Mouse (Mus musculus): ENCODE measurements around the gene Rcn3. TPM values are rescaled to one million over a fixed set of nuclear protein-coding genes. Genes with fewer than 3 reads are reported as not detected.

Gene Rcn3
- total RNA-seq, 2 experiments from 2014 or later: 3.8 to 4.9 TPM

DNA sequence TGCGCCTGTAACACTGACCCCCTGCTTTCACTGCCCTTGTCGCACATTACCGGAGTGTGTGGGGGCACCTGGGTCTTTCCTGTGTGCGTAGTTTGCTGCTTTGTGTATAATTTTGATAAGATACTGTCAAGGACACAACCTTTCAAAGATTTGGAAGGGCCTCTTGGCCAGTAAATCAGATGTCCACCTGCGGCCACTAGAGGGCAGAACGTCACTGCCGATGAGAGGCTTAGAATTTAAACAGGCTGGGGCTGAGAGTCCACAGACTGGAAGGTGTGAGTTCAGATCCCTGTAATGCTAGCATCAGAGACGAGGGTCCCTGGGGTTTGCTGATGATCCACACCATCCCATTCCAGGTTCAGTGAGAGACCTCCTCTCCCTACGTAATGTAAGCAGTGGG, 13.5 kb downstream of the Rcn3 start:
- peak; percentile 53 to 55 for DNase-seq (ENCODE audit: low spot score in 2 of 2)
- intact Hi-C loops (cut with DNase I): loop anchor here (2.0 kb wide), 1 partner anchor 58 kb away; the partner anchor contains the start of genes Flt3l and Gm45713

DNA sequence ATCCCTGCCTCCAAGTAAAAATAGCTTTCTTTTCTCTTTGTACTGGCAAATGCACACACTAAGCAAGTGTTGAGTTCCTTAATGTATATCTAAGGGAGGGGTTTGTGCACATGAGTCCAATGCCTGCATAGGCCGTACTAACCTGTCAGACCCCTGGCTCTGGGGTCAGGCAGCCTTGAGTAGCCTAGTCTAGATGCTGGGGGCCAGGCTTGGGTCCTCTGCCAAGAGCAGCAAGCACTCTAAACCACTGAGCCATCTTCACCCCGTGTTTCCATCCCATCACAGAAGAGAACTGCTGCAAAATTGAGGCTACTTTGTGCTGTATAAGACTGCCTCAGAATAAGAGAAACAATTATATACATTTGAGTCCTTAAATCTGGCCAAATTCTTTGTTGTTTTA, 14.2 kb downstream of the Rcn3 start:
- intact Hi-C loops (cut with DNase I): loop anchor here (2.0 kb wide), 1 partner anchor 59 kb away; the partner anchor contains the start of genes Flt3l and Gm45713
- DNase-seq (ENCODE audit: low spot score in 2 of 2): no peak

DNA sequence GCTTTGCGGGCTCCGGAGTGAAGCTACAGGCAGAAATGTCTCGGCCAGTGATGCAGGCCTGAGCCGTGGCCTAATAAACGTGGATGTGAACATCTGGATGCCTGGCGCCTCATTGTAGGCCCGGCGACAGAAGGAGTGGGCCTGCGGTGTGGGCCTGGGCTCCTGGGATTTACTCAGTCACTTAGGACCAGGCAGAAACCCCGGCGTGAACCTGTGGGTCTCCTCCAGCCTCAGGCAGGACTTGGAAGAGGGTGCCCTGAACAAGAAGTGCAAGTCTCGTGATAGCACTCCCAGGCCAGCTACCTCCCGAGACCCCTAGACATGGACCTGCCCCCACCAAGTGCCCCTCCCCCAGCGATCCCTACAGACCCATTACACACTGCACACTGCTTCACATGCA, 14.7 kb downstream of the Rcn3 start:
- DNase-seq (ENCODE audit: low spot score in 2 of 2): no peak
- intact Hi-C loops (cut with DNase I): no loop called here

DNA sequence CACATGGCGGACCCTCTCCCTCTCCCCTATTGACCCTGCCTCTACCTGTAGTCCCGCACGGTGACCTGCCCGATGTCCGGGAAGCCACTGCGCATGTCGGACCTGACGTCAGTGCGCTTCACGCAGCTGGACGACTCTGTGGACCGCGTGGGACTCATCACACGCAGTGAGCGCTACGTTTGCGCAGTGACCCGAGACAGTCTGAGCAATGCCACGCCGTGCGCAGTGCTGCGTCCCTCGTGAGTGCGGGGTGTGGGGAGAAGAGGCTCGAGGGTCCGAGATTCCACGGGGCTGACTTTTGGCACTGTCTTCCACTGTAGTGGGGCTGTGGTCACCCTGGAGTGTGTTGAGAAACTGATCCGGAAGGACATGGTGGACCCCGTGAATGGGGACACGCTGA, 15.5 kb downstream of the Rcn3 start:
- no peak for DNase-seq (ENCODE audit: low spot score in 2 of 2)
- intact Hi-C loops (cut with DNase I): no loop called here

DNA sequence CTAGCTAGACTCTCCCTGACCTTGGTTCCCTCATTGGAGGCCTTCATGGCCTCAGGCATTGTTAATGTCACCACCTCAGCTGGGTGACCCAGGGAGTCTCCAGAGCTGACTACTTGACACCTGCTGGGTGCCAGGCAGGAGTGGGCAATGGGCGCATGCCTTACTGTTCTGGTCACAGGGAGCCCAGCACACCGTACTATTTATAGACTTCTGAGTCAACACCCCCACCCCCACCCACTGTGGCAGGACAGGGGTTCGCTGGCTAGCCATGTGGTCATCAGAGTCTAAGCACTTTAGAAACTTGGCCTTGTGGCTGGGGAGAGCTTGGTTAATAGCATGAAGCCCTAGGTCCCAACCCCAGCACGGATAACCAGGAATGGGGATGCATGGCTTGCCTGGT, 16.6 kb downstream of the Rcn3 start:
- DNase-seq (ENCODE audit: low spot score in 2 of 2): no peak
- intact Hi-C loops (cut with DNase I): no loop called here

DNA sequence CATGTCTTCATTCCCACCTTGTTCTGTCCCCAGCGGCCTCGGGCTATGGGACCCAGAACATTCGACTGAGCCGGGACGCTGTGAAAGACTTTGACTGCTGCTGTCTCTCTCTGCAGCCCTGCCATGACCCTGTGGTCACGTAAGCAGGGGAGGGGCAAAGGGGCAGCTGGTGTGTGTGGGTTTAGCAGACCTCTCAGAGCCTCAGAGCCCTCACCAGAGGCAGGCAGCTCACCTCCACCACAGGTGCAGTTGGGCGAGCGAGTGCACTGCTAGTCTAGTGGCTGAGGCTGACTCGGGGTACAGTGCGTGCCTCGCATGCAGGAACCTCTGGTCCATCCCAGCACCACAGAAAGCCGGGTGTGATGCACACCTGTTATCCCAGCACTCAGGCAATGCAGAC, 18.1 kb downstream of the Rcn3 start:
- intact Hi-C loops (cut with DNase I): no loop called here

DNA sequence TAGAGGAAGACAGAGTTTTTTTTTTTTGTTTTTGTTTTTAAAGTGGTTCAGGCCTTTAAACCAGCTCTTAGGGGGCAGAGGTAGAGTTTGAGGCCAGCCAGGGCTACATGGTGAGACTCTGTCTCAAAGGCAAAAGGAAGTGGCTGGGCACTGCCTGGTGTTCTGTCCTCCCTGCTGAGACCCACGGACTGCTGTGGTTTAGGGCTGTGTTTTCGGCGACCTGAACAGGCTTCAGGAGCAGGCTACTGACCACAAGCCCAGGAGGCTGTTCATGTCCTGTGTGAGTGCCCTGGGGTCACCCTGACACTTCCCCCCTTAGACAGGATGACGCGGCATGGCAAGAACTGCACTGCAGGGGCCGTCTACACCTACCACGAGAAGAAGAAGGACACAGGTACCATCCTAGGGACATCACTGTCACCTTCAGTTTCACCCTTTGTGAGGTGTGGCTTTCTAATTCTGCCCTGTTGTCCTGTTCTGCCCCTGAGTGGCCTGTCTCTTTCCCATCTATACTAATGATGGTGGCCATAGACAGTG, 18.8 kb downstream of the Rcn3 start:
- DNase-seq (ENCODE audit: low spot score in 2 of 2): no peak
- intact Hi-C loops (cut with DNase I): no loop called here

More for the DNA sequence above, 18.1 kb downstream of the Rcn3 start:
- DNase-seq (ENCODE audit: low spot score in 2 of 2): no peak

DNA sequence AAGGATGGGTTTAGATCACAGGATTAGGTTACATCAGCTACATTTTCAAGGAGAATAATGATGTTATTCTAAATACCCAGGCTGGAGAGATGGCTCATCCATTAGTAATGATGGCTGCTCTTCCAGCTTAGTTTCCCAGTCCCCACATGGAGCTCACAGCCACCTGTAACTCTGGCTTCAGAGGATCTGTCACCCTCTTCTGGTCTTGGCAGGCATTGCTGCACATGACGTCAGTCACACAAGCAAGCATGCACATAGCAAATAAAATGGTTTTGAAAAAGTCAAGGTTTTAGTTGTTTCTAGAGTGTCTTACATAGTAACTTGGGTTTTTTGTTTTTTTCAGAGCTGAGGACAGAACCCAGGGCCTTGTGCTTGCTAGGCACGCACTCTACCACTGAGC, 19.8 kb downstream of the Rcn3 start:
- DNase-seq (ENCODE audit: low spot score in 2 of 2): no peak
- intact Hi-C loops (cut with DNase I): no loop called here

DNA sequence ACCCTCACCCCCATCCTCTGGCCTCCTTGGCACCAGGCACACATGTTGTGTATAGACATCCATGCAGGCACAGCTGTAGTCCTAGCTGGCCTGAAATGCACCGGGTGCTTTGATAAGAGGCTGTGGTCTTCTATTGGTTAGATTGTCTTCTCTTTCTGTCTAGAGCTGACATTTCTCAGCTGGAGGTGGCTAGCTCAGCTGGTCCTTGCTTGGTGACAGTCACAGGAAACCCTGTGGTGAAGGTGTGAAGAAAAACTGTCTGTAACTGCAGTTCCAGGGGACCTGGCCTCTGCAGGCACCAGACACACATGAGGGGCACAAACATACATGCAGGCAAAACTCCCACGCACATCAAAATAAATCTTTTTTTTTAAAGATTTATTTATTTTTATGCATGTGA, 22.4 kb downstream of the Rcn3 start:
- DNase-seq (ENCODE audit: low spot score in 2 of 2): no peak
- intact Hi-C loops (cut with DNase I): no loop called here

DNA sequence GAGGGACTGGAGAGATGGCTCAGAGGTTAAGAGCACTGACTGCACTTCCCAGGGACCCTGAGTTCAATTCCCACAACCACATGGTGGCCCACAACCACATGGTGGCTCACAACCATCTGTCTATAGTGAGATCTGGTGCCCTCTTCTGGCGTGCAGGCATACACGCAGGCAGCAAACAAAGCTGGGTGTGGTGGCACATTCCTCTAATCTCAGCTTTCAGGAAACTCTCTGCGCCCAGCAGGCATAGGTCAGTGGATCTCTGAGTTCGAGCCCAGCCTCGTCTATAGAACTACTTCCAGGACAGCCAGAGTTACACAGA, 24.1 kb downstream of the Rcn3 start:
- no peak for DNase-seq (ENCODE audit: low spot score in 2 of 2)
- intact Hi-C loops (cut with DNase I): no loop called here

DNA sequence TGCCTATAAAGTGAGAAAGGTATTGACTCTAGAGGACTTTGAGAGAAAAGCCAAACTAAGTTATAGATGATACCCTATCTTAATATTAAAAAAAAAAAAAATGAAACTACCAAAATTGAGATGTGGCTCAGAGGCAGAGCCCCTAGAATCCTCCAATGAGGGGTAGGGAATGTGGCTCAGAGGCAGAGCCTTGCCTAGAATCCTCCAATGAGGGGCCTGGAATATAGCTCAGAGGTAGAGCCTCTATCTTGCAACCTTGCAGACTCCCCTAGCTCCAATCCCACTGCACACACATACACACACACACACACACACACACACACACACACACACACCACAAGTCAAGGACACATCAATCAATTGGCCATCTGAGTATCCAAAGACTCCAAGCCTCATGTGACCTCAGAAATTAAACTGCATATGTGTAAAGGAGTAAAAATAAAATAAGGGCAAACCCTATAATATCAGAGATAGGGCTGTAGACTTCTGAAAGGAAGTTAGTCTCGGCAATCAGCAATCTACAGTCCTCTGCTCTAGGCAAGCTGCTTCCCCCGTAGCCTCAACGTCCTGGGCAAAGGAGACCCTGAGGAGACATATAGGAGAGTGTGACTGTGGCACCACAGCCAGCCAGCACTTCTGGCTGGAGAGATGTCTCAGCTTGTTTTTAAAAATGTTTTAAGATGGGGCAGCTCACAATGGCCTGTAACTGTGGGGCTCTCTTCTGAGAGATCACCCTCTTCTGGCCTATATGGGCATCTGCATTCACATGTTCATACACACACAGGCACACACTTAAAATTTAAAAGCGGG, 24.6 kb downstream of the Rcn3 start:
- intact Hi-C loops (cut with DNase I): no loop called here

DNA sequence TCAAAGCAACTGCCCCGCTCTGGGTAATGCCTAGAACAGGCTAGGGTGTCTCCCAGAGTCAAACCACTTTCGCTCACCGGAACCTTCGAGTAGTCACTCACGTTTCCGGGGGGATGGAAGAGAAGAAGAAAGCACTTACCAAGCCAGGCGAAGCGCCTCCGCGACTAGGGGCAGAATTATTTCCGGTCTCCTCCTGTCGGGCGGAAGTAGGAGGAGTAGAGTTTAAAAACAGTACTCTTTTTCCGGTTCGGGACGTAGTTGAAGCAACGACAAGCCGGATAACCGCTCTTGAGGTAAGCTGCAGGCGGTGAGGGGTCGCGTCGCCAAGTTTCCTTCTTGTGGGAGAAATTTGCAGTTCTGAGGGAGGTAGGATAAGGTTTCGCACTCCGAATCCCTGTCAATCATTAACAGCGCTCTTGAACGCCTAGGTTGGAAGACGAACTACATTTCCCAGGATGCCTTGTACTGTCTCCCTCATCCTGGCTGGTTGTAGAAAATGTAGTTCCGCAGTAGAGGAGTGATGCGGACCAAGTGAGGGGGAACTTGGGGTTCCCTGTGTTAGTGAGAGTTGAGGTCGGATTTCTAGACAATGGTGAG, 29.7 kb downstream of the Rcn3 start, which contains the start of the genes Nosip and Prrg2:
Nosip (plus strand) TSS at position 191 of the 597 bp plus-strand sequence.
Prrg2 (minus strand) TSS at position 439 of the 597 bp plus-strand sequence.
- intact Hi-C loops (cut with DNase I): no loop called here
- peak; percentile 93 to 96 for DNase-seq (ENCODE audit: low spot score in 2 of 2)

More for the DNA sequence above, 24.6 kb downstream of the Rcn3 start:
- no peak for DNase-seq (ENCODE audit: low spot score in 2 of 2)

DNA sequence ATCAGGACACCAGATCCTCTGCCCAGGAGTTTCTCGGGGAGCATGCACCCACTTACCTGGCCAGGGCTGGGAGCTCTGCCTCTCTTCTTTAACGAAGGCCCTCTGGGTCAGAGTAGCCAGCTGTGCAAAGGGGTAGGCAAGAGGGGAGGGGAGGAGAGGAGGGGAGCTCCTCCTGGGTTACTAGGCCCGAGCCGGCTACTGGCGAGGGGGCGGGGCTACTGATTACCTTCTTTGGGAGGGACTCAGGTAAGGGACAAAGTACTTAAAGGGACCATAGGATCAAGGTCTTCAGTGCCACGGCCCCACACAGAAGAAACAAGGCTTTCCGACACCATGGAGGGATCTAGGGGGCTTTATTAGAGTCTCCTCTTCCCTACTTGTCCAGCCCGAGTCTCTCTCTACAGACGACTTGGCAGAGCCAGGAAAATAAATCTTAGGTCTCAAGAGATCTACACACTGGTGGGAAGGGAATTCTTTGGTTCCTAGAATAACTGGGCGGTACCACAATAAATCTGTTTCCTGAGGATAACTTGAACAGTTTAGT, 30.4 kb downstream of the Rcn3 start:
- intact Hi-C loops (cut with DNase I): no loop called here
- no peak for DNase-seq (ENCODE audit: low spot score in 2 of 2)

DNA sequence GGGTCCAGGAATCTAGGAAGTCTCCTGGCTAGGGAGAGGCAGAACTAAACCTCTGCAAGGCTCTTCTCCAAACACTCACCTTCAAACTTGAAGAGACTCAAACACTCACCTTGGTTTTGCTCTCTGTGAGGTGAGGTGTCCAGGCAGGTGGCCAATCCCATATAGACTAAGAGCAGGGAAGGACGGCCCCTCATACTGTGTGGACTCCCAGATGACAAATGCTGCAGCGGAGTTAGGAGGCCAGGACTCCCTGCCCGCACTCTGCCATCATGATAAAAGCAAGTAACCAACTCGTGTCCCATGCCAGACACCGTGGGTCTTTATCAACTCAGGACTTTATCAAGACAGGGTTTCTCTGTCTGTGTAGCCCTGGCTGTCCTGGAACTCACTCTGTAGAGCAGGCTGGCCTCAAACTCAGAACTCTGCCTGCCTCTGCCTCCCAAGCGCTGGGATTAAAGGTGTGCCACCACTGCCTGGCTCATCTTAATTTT, 31.3 kb downstream of the Rcn3 start:
- intact Hi-C loops (cut with DNase I): no loop called here
- no peak for DNase-seq (ENCODE audit: low spot score in 2 of 2)

DNA sequence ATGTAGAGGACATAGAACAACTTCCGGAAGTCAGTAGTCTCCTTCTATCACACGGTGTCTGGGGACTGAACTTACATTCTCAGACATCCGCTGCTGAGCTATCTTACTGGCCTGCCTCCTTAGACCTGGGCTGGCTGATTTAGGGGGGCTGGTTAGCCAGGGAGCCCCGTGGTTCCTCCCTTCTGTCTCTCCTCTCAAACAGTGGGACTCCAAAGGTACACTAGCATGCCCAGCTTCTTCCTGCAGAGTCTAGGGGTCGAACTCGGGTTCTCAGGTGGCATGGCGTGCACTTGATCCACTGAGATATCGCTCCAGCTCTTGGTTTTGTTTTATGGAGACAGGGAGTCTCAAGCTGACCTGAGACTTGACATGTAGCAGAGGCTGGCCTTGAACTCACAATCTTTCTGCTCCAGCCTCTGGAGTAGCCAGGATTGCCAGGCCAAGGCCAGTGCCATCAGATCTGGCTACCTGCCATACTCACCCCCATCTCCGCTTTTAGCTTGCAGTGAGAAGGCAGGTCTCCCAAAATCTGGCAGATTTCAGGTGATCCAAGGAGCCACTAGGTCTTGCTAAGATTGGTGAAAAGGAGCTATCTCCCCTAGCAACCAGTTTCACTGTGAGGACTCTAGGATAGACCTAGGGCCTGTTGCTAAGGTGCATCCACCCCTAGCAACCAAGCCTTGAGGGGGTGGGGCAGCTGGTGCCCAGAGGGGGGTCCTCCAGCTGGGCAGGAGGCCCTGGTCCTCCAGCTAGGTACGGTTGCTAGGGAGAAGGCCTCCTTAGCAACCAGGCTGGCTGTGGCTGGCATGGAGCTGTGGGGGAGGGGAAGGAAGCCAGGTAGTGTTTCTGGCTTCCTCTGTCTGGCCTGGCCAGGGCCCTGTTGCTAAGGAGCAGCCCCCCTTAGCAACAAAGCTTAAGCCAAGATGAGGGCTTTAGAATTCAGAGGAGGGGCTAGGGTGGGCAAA, 33.1 kb downstream of the Rcn3 start:
- intact Hi-C loops (cut with DNase I): no loop called here
- DNase-seq (ENCODE audit: low spot score in 2 of 2): no peak

DNA sequence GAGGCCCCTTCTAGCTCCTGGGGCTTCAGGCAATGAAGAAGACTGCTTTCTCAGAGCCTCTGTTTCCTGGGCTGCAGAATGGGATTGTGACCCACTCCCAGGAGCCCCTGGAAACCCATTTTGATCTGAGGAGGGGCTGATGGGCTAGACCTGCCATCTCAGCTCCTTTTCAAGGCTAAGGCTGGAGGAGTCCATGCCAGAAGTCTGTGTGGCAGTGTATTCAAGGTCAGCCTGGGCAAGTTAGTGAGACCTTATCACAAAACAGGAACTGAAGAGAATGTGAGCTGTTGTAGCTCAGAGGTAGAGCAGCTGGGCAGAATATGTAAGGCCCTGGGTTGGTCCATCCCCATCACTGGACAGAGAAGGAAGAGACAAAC, 35.1 kb downstream of the Rcn3 start:
- DNase-seq (ENCODE audit: low spot score in 2 of 2): no peak
- intact Hi-C loops (cut with DNase I): no loop called here

DNA sequence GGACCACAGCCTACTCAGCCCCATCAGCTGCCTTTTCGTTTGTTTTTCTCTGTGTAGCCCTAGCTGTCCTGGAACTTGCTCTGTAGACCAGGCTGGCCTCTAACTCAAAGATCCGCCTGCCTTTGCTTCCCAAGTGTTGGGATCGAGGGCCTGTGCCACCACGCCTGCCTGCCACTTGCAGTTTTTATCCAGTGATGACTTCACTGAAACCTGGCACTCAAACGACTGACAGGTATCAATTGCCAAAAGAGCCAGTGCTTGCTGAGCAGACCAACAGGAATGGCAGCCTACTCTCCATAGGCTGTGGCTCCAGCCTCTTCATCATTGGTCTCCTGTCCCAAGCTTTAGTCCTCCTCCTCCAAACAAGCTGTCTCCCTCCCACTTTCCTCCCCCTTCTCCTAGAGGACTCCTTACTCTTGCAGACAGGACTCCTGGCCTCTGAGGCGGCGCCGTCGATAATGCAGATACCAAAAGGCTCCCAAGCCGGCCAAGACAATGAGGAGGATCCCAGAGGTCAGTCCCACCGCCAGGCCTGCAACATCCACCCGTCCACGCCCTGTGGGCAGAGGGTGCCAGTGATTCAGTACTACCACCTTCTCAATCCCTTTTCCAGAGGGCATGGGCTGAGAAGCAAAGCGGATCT, 35.6 kb downstream of the Rcn3 start:
- no peak for DNase-seq (ENCODE audit: low spot score in 2 of 2)
- intact Hi-C loops (cut with DNase I): no loop called here

DNA sequence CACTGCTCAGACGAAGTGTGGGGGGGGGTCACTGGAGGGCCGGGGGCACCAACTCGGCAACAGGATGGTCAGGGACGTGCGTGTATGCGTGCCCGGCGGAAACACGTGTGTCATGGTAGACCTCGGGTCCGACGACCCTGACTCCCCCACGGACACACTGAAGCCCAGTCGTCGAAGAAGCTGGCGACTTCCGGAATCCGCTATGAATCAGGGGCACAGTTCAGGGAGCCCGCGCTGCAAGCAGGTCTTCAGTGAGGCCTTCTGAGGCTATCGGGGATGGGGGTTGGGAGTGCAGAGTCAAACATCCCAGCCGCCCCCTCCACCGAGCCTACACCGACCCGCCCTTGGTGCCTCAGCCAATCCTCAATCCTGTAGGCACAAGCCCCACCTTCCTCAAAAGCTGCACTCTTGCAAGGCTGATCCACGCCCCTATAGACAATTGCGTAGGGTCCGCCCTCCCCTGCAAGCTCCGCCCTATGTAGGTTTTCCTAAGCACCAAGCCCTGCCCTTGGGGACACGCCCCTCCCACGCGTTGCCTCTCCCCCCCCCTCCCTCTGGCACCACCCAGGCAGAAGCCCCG, 38.0 kb downstream of the Rcn3 start:
- intact Hi-C loops (cut with DNase I): loop anchor here (5.0 kb wide), 2 partner anchors 37 to 72 kb away; partner anchors contain the start of genes Rras and Scaf1
- DNase-seq (ENCODE audit: low spot score in 2 of 2): peak; percentile 90 to 91
